Mouse (Mus musculus) heart, embryonic 12.5 days (tissue): ENCODE results near the gene Kdm4b. TPM values are rescaled to one million over a fixed set of nuclear protein-coding genes. Genes with fewer than 3 reads are reported as not detected.

ENCODE experiments used
- ATAC-seq: fragments of 200-750 bp; cut with Nextera tagmentation; 2 replicates; pipeline ENCODE4 v1.8.0; 2017; ENCODE audit warnings: moderate TSS enrichment, moderate library complexity; ENCODE audit not compliant: insufficient number of reproducible peaks, low FRiP score
- H3K27ac ChIP-seq: fragments of 300-500 bp; sonication (generic); 2 replicates; pipeline ENCODE4 v1.5.1; 2016; ENCODE audit warnings: mild to moderate bottlenecking, moderate library complexity; ENCODE audit not compliant: poor library complexity, severe bottlenecking
- H3K27me3 ChIP-seq: fragments of 300-500 bp; sonication (generic); replicated peaks from 2 replicates; pipeline ENCODE4 v1.6.1; 2016; ENCODE audit warnings: mild to moderate bottlenecking, moderate library complexity
- H3K36me3 ChIP-seq: fragments of 300-500 bp; sonication (generic); 2 replicates; pipeline ENCODE4 v1.6.1; 2016; ENCODE audit warnings: mild to moderate bottlenecking, moderate library complexity
- H3K4me1 ChIP-seq: fragments of 300-500 bp; sonication (generic); replicated peaks from 2 replicates; pipeline ENCODE4 v1.6.1; 2016; ENCODE audit warnings: mild to moderate bottlenecking
- H3K4me2 ChIP-seq: fragments of 300-500 bp; sonication (generic); 2 replicates; pipeline ENCODE4 v1.6.1; 2016; ENCODE audit warnings: mild to moderate bottlenecking, moderate library complexity
- H3K4me3 ChIP-seq: fragments of 300-500 bp; sonication (generic); 2 replicates; pipeline ENCODE4 v1.5.1; 2016; ENCODE audit warnings: mild to moderate bottlenecking
- H3K9ac ChIP-seq: fragments of 300-500 bp; sonication (generic); 2 replicates; pipeline ENCODE4 v1.6.1; 2016; ENCODE audit warnings: mild to moderate bottlenecking, moderate library complexity
- H3K9me3 ChIP-seq: fragments of 300-500 bp; sonication (generic); replicated peaks from 2 replicates; pipeline ENCODE4 v1.6.1; 2016; ENCODE audit warnings: mild to moderate bottlenecking, moderate library complexity
- WGBS: fragments of 180-500 bp; shearing (Covaris S2); methylation state at CpG from one replicate; pipeline ENCODE4 v1.1.7; 2016; 5-methylcytosine and 5-hydroxymethylcytosine counted together
- polyA plus RNA-seq: library from polyadenylated mRNA; unstranded; fragments of >200 nt; fragmentation: Nextera tagmentation; extraction: Ambion mirVana; gene quantifications from 2 replicates; pipeline ENCODE4 v1.2.1, GENCODE M21; 2016

Kdm4b gene
- polyA plus RNA-seq: 34.3 and 37.1 TPM in 2 replicates

GRCm38 (mm10) chr17:56325450-56326152, at the start of gene Kdm4b:
TSS of gene Kdm4b (plus strand) at chr17:56326062.
- H3K27me3 ChIP-seq: no peaks in the 10 kb centered on the region
- peak within 1 kb of the TSS; percentile 97 for H3K4me3 ChIP-seq
- peaks cover 29% of the 10 kb centered on the region for H3K36me3 ChIP-seq
- H3K4me2 ChIP-seq: peak within 1 kb of the TSS; percentile 87
- H3K9me3 ChIP-seq: no peaks in the 10 kb centered on the region
- peak; percentile 98 for ATAC-seq
- peak within 1 kb of the TSS; percentile 96 for H3K9ac ChIP-seq
- peak within 1 kb of the TSS; percentile 97 for H3K27ac ChIP-seq
- H3K4me1 ChIP-seq: peaks cover 42% of the 10 kb centered on the region
- WGBS: under 1% methylated on average over 57 of the region's 57 CpGs

DNA sequence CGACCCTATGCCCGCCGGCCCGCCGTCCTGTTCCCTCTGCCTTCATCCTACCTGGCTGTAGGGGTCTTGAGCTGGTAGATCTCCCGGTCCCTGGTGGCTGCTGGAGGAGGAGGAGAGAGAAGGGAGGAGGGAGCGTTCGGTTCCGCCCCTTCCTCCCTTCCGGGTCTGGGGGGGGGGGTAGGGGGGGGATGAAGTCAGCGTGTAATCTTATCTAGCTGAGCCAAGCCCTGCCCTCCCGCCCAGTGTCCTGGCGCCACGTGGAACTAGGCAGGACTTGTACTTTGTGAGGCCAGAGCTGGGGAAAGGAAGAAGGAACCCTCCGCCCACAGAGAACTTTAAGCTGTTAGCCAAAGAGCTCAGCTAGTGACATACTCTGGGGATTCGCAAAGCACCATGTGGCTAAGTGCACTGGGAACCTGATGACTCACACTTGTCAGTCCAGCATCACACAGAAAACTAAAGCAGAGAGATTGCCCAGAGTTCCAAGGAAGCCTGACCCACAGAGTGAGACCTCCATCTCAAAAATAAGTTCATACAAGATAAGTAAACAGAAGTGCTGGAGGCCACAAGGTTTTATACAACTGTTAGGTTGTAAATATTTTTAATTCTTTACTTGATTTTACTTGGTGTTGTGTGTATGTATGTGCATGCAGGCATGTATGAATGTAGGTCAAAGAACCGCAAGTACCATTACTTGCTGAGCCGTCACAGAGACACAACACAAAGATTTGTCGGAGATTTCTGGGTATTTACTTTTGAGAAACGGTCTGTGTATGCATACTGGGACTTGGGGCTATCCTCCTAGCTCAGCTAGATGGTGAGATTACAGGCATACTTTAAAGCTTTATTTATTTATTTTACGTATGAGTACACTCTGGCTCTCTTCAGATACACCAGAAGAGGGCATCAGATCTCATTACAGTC, 49.0 kb upstream of the Kdm4b start, which contains the start of gene Ticam1:
Gene Ticam1, minus strand, starts transcription at position 144 of the 924 bp plus-strand sequence.
- H3K27me3 ChIP-seq: no peaks in the 10 kb centered on the region
- peak within 1 kb of the TSS; percentile 95 for H3K27ac ChIP-seq
- peak within 1 kb of the TSS; percentile 65 for H3K4me3 ChIP-seq
- WGBS: 4% methylated on average over 20 of the region's 21 CpGs
- H3K9me3 ChIP-seq: no peaks in the 10 kb centered on the region
- peak within 1 kb of the TSS; percentile 94 for H3K9ac ChIP-seq
- peak within 1 kb of the TSS; percentile 89 for H3K4me2 ChIP-seq
- peaks cover 50% of the 10 kb centered on the region for H3K4me1 ChIP-seq
- peaks cover 55% of the 10 kb centered on the region for H3K36me3 ChIP-seq
- ATAC-seq: peak; percentile 93

GRCm38 (mm10) chr17:56277567-56277893, 48.3 kb upstream of the Kdm4b start:
- H3K27me3 ChIP-seq: no peaks in the 10 kb centered on the region
- H3K9me3 ChIP-seq: no peaks in the 10 kb centered on the region
- peak overlapping the region; percentile 95 for H3K27ac ChIP-seq
- H3K4me2 ChIP-seq: peak overlapping the region; percentile 89
- peaks cover 48% of the 10 kb centered on the region for H3K4me1 ChIP-seq
- H3K36me3 ChIP-seq: peaks cover 53% of the 10 kb centered on the region
- no peak for ATAC-seq
- 40% methylated on average over 2 of the region's 2 CpGs for WGBS
- peak overlapping the region; percentile 65; the same call in 1 of the 2 replicates for H3K4me3 ChIP-seq
- no peak overlapping the region for H3K9ac ChIP-seq

DNA sequence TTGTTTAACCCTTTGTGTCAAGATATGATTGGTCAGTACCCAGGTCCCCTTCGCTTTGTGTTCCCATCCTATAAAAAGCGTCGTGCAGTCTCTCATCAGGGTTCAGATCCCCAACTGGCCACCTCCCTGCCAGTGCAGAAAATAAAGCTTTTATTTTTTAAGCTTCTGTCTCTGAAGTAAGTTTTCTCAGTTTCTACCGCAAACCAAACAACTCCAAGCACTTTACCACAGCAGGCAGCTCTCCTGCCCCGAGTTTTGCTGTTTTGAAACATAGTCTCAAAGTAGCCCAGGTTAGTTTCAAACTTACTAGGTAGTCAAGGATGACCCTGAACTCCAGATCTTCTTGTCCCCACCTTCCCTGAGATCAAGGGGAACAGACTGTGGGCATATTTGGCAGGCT, 47.5 kb upstream of the Kdm4b start:
- Histone ChIP-seq H3K9ac (0 out of 2 replicates have a peak overlapping the region, but pooled peaks have one; percentile 16), H3K9me3 (no peaks in the 10 kb centered on the region), H3K36me3 (peaks cover 54% of the 10 kb centered on the region), H3K4me3 (no peak overlapping the region), H3K27ac (peak overlapping the region; percentile 95; the same call in 1 of the 2 replicates), H3K4me1 (peaks cover 40% of the 10 kb centered on the region), H3K27me3 (no peaks in the 10 kb centered on the region), H3K4me2 (no peak overlapping the region)
- WGBS: 81% methylated on average over 5 of the region's 5 CpGs
- no peak for ATAC-seq

DNA sequence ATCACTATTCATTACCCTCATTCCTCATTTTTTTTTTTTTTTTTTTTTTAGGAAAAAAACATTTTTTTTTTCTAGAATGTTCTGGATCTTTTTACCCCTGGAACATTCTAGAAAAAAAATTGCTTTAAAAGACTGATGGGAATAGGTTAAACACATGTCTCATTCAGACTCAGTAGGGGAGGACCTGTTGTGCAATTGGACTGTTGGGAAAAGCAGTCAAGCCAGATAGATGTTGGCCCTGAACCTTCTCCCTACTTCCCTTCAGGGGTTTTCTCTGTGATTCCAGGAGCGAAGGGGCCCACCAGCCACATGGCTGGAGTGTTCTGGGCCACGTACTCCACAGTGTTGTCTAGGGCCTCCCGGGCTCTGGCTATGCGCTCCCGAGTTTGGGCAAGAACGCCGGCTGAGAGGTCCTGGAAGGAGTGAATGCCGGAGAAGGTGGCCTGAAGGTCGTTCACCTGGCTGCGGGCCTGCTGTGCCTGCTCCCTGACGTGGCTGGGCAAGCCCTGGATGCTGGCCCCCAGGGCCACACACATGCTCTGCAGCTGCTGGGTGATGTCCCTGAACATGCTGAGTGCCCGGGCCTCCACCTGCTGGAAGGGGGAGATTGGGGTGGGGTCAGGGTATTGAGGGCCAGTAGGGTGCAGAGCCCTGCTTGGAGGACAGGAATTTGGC, 46.2 kb upstream of the Kdm4b start:
- Histone ChIP-seq H3K4me3 (no peak overlapping the region), H3K9me3 (no peaks in the 10 kb centered on the region), H3K36me3 (peaks cover 54% of the 10 kb centered on the region), H3K4me2 (no peak overlapping the region), H3K27me3 (no peaks in the 10 kb centered on the region), H3K27ac (peak overlapping the region; percentile 48; the same call in 1 of the 2 replicates), H3K4me1 (peaks cover 29% of the 10 kb centered on the region), H3K9ac (no peak overlapping the region)
- ATAC-seq: no peak
- WGBS: 74% methylated on average over 12 of the region's 12 CpGs

DNA sequence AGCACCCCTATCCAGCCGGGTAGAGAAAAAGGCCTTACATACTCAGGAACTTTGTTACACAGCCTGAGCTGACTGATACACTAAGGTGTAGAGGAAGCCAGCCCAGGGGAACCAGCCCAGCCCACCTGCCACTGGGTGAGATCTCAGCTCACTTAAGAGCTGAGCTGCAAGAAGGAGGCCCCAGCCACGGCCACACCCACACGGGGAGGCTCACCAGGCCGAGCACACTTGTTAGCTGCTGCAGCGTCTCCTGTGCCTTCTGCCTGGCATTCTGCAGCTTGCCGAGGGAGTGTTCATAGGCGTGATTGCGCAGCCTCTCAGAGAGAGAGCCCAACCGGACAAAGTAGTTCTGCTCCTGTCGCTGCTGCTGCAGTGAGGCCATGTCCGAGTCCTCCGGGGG, 44.7 kb upstream of the Kdm4b start:
- 84% methylated on average over 12 of the region's 12 CpGs for WGBS
- Histone ChIP-seq H3K27ac (no peak overlapping the region), H3K9ac (no peak overlapping the region), H3K4me3 (no peak overlapping the region), H3K4me1 (peaks cover 27% of the 10 kb centered on the region), H3K9me3 (no peaks in the 10 kb centered on the region), H3K4me2 (no peak overlapping the region), H3K27me3 (no peaks in the 10 kb centered on the region), H3K36me3 (peaks cover 70% of the 10 kb centered on the region)
- no peak for ATAC-seq

DNA sequence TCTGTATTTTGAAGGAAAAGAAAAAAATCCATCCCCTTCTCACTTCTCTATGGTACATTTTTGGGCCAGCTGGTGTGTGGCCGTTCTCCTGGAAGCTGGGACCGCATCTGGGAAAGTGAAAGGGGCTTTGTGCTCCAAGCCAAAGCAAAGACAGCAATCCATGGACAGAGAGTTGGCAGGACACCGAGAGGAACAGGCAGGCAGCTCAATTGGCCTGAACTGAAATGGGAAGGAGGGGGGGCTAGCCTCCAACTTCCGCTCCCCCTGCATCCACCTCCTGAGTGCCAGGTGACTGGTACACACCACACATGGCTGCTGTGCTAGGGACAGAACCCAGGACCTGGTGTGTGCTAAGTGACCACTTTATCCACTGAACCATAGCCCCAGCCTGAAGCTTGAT, 43.1 kb upstream of the Kdm4b start:
- Histone ChIP-seq H3K27ac (no peak overlapping the region), H3K27me3 (no peaks in the 10 kb centered on the region), H3K36me3 (peaks cover 79% of the 10 kb centered on the region), H3K4me1 (peaks cover 27% of the 10 kb centered on the region), H3K9me3 (no peaks in the 10 kb centered on the region), H3K4me2 (no peak overlapping the region), H3K4me3 (no peak overlapping the region), H3K9ac (no peak overlapping the region; the same call in 1 of the 2 replicates)
- WGBS: 91% methylated on average over 4 of the region's 4 CpGs
- ATAC-seq: no peak

DNA sequence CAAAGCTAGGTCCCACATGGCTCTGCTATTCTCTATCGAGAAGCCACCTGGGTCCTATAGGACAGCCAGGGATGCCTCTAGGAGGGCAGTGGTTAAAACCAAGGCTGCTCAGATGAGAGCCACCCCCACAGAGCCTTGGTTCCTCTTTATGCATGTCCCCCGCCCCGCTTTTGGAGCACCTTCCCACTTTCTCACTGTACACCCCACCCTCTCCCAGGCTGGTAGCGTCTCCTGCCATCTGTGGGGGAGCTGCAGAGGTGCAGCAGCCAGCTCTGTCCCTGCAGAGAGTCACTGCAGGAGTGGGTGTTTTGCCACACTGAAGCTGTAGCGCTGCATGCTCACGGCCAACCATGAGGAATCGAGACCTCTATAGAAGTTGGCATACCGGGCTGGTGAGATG, 42.5 kb upstream of the Kdm4b start:
- H3K4me2 ChIP-seq: no peak overlapping the region
- no peak overlapping the region for H3K27ac ChIP-seq
- no peaks in the 10 kb centered on the region for H3K27me3 ChIP-seq
- peaks cover 78% of the 10 kb centered on the region for H3K36me3 ChIP-seq
- no peak overlapping the region for H3K4me3 ChIP-seq
- ATAC-seq: no peak
- no peaks in the 10 kb centered on the region for H3K9me3 ChIP-seq
- WGBS: 94% methylated on average over 8 of the region's 8 CpGs
- H3K4me1 ChIP-seq: peaks cover 27% of the 10 kb centered on the region
- no peak overlapping the region for H3K9ac ChIP-seq

- ATAC-seq: no peak
- Histone ChIP-seq H3K4me1 (peaks cover 33% of the 10 kb centered on the region), H3K4me3 (no peak overlapping the region), H3K27me3 (no peaks in the 10 kb centered on the region), H3K9ac (no peak overlapping the region), H3K36me3 (peaks cover 57% of the 10 kb centered on the region), H3K9me3 (no peaks in the 10 kb centered on the region), H3K27ac (no peak overlapping the region), H3K4me2 (no peak overlapping the region)
- 92% methylated on average over 11 of the region's 11 CpGs for WGBS
Observed at GRCm38 (mm10) chr17:56285995-56286394, 39.9 kb upstream of the Kdm4b start.

GRCm38 (mm10) chr17:56287830-56288229, 38.0 kb upstream of the Kdm4b start:
- Histone ChIP-seq H3K4me2 (peak overlapping the region; percentile 80), H3K9ac (peak overlapping the region; percentile 42; the same call in 1 of the 2 replicates), H3K27me3 (no peaks in the 10 kb centered on the region), H3K36me3 (peaks cover 41% of the 10 kb centered on the region), H3K27ac (peak overlapping the region; percentile 94), H3K4me1 (peaks cover 38% of the 10 kb centered on the region), H3K4me3 (peak overlapping the region; percentile 17; the same call in 1 of the 2 replicates), H3K9me3 (no peaks in the 10 kb centered on the region)
- peak; percentile 63 for ATAC-seq
- 41% methylated on average over 3 of the region's 3 CpGs for WGBS
